Mouse (Mus musculus) E14TG2a.4 (cell line): ENCODE measurements at regions not wholly inside any gene's neighbourhood (a gene's known extent, or its start where the extent isn't known, plus 50 kb on each side); places are given as distances from the start of the nearest gene placed in this dataset.

Experiments used
- CTCF ChIP-seq: conservative IDR thresholded peaks from 2 replicates; pipeline ENCODE4 v1.5.1; 2014; ENCODE audit warnings: low read length
- NANOG ChIP-seq: IDR thresholded peaks from 2 replicates; pipeline ENCODE4 v1.6.1; 2014; ENCODE audit warnings: borderline replicate concordance, low read length, mixed read lengths

DNA sequence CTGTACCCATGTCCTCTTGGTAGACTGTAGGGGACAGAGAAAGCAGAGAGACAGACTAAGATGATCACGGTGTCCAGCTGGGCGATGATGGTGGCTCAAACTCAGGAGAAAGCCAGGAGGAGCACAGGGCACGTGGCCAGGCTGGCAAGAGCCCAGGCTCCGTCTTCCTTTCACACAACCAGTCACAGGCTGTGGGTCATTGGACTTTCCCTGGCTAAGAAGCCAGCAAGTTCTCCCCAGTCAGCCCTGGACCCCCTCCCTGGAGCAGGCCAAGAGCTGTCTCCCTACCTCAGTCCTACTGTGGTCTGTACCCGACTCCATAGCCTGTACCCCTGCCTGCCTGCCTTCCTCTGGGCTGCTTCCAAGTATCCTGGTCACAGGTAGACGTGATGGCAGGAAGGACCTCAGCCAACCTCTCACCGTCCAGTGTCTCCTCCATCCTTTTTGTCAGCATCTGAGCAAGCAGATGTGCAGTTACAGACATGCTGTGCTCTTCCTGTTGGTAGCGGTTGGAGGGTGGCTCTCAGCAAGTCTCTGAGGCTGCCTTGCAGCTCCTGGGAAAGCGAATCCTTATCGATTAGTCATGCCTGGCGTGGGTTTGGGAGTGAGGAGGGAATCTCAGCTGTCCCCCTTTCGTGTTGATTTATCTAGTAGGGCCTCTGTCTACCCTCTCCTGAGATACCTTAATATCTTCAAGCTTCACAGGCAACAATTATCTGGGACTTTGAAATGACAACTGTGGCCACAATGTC lies 63.4 kb upstream of the Tmem189 start:
- no peak for TF ChIP-seq CTCF
- TF ChIP-seq NANOG, result no peak
